Mouse (Mus musculus) NIH3T3 (cell line): ENCODE data around the gene Kidins220.

Experiments used
- DNase-seq: peaks from one replicate; pipeline ENCODE4 v3.0.0-alpha.2; 2012; ENCODE audit warnings: low read depth

Gene Kidins220

GRCm38 (mm10) chr12:24963393-24964022, 11.2 kb upstream of the Kidins220 start:
- DNase-seq: no peak

- no peak for DNase-seq
These were observed 9.3 kb upstream of the Kidins220 start for GRCm38 (mm10) chr12:24965406-24965805.

- DNase-seq: no peak
These were observed 8.7 kb upstream of the Kidins220 start for GRCm38 (mm10) chr12:24966046-24966445.

GRCm38 (mm10) chr12:24971490-24972200, 3.1 kb upstream of the Kidins220 start:
- no peak for DNase-seq

- peak; percentile 11 for DNase-seq
These were observed 2.1 kb upstream of the Kidins220 start for GRCm38 (mm10) chr12:24972371-24973350.

- DNase-seq: no peak
These were observed 1.1 kb upstream of the Kidins220 start for GRCm38 (mm10) chr12:24973586-24973985.

GRCm38 (mm10) chr12:24975115-24975733, 499 bp downstream of the Kidins220 start:
- DNase-seq: peak; percentile 86

- no peak for DNase-seq
These were observed 10.5 kb downstream of the Kidins220 start for GRCm38 (mm10) chr12:24985226-24985625.

- no peak for DNase-seq
These were observed 20.6 kb downstream of the Kidins220 start for GRCm38 (mm10) chr12:24995350-24995749.

- peak; percentile 13 for DNase-seq
These were observed 30.6 kb downstream of the Kidins220 start for GRCm38 (mm10) chr12:25005350-25005749.

GRCm38 (mm10) chr12:25009957-25010356, 35.2 kb downstream of the Kidins220 start:
- DNase-seq: no peak

GRCm38 (mm10) chr12:25010416-25010815, 35.7 kb downstream of the Kidins220 start:
- no peak for DNase-seq

GRCm38 (mm10) chr12:25011733-25012367, 37.1 kb downstream of the Kidins220 start:
- no peak for DNase-seq

GRCm38 (mm10) chr12:25012555-25013540, 38.1 kb downstream of the Kidins220 start:
- DNase-seq: peak; percentile 76

GRCm38 (mm10) chr12:25014307-25014927, 39.7 kb downstream of the Kidins220 start:
- DNase-seq: no peak

- DNase-seq: no peak
These were observed 40.2 kb downstream of the Kidins220 start for GRCm38 (mm10) chr12:25014938-25015337.

GRCm38 (mm10) chr12:25016995-25017394, 42.3 kb downstream of the Kidins220 start:
- no peak for DNase-seq

GRCm38 (mm10) chr12:25021057-25021456, 46.3 kb downstream of the Kidins220 start:
- no peak for DNase-seq

- DNase-seq: peak; percentile 20
These were observed 50.3 kb downstream of the Kidins220 start for GRCm38 (mm10) chr12:25024862-25025545.
